Mouse (Mus musculus): Measurements from ENCODE around the gene Skp1a.
A peak's percentile ranks its signal among the peaks of the same experiment; 100 is the strongest.
"Not testable (repeated sequence)": the region's sequence is repeated elsewhere in the genome, so short reads cannot be mapped to it uniquely, and the experiment has no call there.

Gene Skp1a

GRCm38 (mm10) chr11:52231606-52232541, at the start of gene Skp1a:
TSS of gene Skp1a (plus strand) at chr11:52231995.
- peak; percentile 95 for DNase-seq (ENCODE audit: low read depth)

- DNase-seq (ENCODE audit: low read depth): not testable (repeated sequence)
Measured at GRCm38 (mm10) chr11:52196496-52197023, 35.2 kb upstream of the Skp1a start.

GRCm38 (mm10) chr11:52213887-52214286, 17.9 kb upstream of the Skp1a start, which contains the start of gene Olfr1371:
TSS of gene Olfr1371 (minus strand) at chr11:52213987.
- DNase-seq (ENCODE audit: low read depth): no peak

GRCm38 (mm10) chr11:52220282-52220681, 11.5 kb upstream of the Skp1a start:
- DNase-seq (ENCODE audit: low read depth): peak; percentile 81

GRCm38 (mm10) chr11:52221921-52222320, 9.9 kb upstream of the Skp1a start:
- DNase-seq (ENCODE audit: low read depth): peak; percentile 3

- peak; percentile 75 for DNase-seq (ENCODE audit: low read depth)
Measured at GRCm38 (mm10) chr11:52222891-52223290, 8.9 kb upstream of the Skp1a start.

- DNase-seq (ENCODE audit: low read depth): peak; percentile 76
Measured at GRCm38 (mm10) chr11:52223968-52224682, 7.7 kb upstream of the Skp1a start.

- DNase-seq (ENCODE audit: low read depth): no peak
Measured at GRCm38 (mm10) chr11:52225986-52226599, 5.7 kb upstream of the Skp1a start.

- DNase-seq (ENCODE audit: low read depth): no peak
Measured at GRCm38 (mm10) chr11:52227053-52227452, 4.7 kb upstream of the Skp1a start.

GRCm38 (mm10) chr11:52227466-52228226, 4.1 kb upstream of the Skp1a start:
- DNase-seq (ENCODE audit: low read depth): no peak

- no peak for DNase-seq (ENCODE audit: low read depth)
Measured at GRCm38 (mm10) chr11:52228722-52229448, 2.9 kb upstream of the Skp1a start.

GRCm38 (mm10) chr11:52230694-52231093, 1.1 kb upstream of the Skp1a start:
- DNase-seq (ENCODE audit: low read depth): no peak

- DNase-seq (ENCODE audit: low read depth): no peak
Measured at GRCm38 (mm10) chr11:52233043-52233653, 1.4 kb downstream of the Skp1a start.

GRCm38 (mm10) chr11:52233906-52234305, 2.1 kb downstream of the Skp1a start:
- DNase-seq (ENCODE audit: low read depth): no peak

GRCm38 (mm10) chr11:52234509-52234908, 2.7 kb downstream of the Skp1a start:
- DNase-seq (ENCODE audit: low read depth): no peak

- peak; percentile 45 for DNase-seq (ENCODE audit: low read depth)
Measured at GRCm38 (mm10) chr11:52240898-52241542, 9.2 kb downstream of the Skp1a start.

GRCm38 (mm10) chr11:52249452-52249851, 17.7 kb downstream of the Skp1a start:
- no peak for DNase-seq (ENCODE audit: low read depth)

GRCm38 (mm10) chr11:52251770-52252169, 20.0 kb downstream of the Skp1a start:
- no peak for DNase-seq (ENCODE audit: low read depth)

GRCm38 (mm10) chr11:52252692-52253091, 20.9 kb downstream of the Skp1a start:
- DNase-seq (ENCODE audit: low read depth): no peak

Data from induced T-regulatory cell, adult 2 months (primary cell).